Mouse (Mus musculus): ENCODE measurements around the gene Scube1.

- TF ChIP-seq CTCF (IDR thresholded peaks at IDR 0.05; ENCODE audit: low read depth, low read length) (no peak), POLR2A (IDR thresholded peaks at IDR 0.05; ENCODE audit: extremely low read depth, insufficient read depth, low read length) (no peak)
These were observed 121.8 kb downstream of the Scube1 start for GRCm38 (mm10) chr15:83603046-83603396.
